Mouse (Mus musculus) adrenal gland, postnatal 4 days (tissue): Measurements from ENCODE around the gene Hoxd10. TPM values are rescaled to one million over a fixed set of nuclear protein-coding genes. Genes with fewer than 3 reads are reported as not detected.

Experiments used
- DNase-seq, 2 experiments: peaks; one replicate each; pipeline ENCODE4 v3.0.0; 2021 to 2022; ENCODE audit warnings: low spot score in 2 of 2, mixed read lengths in 2 of 2
- long read RNA-seq, 2 experiments: library from polyadenylated mRNA; stranded (forward); transcript quantifications; one replicate each; pipeline ENCODE4 v2.0.0; 2021
- total RNA-seq, 2 experiments: library from RNA; stranded (reverse); gene quantifications; 2 replicates each; pipeline ENCODE4 v1.2.3; 2021

The Hoxd10 gene
- 1 to 10 TPM in 1 of 2 experiments, under 1 TPM in 1; 0.71 to 5.2 TPM for total RNA-seq
- long read RNA-seq, experiment 1 = 0 reads
- long read RNA-seq, experiment 2, partial matches to known transcripts = 0 of 4 reads
- long read RNA-seq, experiment 2, other reads (novel, unspliced or antisense) = 1 of 4 reads

DNA sequence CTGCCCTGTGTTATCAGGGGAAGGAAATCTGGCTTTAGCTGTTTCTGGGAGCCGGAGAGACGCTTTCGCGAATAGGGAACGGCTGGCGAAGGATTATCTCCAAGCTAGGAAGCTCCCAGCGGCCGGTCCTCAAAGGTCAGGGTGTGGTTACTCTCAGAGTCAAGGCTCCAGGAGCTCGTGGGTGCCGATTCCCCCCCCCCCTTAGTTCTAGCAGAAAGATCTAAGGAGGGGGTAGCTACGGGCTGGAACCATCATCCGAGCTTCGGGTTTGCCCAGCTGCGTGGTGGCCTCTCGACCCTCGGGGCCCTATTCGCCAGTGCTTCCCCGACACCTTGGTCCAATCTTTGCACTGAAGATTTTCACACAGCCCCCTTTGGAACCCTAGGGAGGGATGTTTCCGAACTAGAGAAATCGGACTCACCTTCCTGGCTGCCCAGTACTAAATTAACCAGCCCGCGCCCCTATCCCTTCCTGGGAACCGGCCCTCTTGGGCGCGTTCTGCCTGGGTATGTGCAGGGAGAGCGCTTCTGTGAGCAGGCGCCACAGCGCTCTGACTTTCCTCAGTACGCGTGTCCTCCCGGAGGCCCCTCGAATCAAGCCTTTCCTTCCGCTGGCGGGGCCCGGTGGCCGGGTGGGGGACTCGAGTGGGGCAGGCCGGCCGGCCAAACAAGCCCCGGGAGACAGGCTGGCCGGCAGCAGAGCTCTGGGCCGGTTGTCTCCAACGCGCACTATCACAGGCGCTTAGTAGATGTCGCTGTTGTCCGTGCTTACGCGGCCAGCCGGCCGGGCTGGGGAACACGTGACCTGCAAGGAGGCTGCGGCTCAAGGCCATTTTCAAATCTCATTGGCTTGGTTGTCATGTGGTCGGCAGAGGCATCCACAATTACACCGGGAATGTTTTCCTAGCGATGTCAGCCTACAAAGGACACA is at the start of gene Hoxd10:
TSS of gene Hoxd10 (plus strand) at position 903 of the 930 bp plus-strand sequence.
- no peak for DNase-seq

DNA sequence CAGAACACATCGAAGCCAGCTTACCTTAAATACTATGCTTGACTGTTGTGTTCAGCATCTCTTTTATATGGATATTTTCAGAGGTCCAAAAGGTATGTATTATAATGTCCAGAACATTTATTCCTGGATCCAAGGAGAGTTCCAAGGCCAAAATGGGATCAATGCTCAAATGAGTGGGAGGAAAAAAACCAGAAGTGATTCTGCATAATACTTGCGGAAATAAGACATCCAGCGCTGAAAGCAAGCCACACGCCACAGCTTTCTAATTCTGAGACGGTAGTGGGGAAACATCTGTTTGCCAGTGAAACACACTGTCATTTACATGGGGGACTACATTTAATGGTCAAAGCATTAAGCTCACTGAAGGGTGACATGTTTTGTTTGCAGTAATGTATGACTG is 49.3 kb upstream of the Hoxd10 start:
- no peak for DNase-seq

DNA sequence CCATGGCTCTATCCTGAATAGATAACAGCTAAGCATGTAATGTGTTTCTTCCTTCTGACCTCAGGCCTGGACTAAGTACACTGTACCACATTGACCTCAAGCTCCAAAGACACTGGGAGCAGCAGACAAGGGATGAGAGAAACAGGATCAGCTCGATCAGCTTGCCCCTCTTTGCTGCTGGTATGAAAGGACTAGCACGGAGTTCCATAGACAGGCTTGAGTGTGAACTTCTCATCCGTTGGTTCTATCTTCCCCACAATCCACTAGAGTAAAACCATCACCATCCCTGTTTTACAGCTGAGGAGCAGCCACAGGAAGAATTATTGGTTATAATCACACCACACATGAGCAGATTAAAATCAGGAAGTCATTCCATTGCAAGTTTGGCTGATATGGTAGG is 46.1 kb upstream of the Hoxd10 start:
- no peak for DNase-seq

DNA sequence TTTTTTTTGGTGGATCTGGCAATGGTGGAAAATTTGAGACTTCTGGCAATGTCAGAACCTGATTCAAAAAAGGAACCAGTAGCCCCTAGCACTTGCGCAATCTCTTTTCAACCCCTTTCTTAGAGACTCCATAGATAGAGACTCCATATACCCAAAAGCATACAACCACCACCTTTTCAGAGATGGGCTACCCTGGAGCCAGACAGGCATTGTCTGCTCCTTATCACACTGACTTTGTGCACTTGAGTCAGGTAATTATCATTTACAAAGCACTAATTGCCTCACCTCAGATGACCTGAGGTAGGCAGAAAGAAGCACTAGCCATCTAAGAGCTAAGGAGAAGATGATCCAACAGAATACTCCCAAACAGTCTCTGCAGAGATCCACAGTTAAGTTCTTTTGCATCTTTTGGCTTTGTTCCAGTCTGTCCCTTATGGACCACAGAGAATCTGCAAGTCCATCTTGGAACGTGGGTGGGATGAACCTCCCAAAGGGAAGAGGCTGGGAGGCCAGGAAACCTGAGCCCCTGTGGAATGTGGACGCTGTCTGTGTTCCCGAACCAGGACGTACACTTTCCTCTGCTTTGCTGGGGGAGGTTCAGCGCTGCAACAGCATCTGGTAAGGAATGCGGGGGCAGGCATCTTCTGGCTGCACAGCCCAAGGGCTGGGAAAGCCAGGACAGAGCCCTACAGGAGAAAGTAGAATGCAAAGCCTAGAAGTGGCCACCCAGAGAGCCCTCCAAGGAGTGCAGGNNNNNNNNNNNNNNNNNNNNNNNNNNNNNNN is 44.5 kb upstream of the Hoxd10 start:
- no peak for DNase-seq

DNA sequence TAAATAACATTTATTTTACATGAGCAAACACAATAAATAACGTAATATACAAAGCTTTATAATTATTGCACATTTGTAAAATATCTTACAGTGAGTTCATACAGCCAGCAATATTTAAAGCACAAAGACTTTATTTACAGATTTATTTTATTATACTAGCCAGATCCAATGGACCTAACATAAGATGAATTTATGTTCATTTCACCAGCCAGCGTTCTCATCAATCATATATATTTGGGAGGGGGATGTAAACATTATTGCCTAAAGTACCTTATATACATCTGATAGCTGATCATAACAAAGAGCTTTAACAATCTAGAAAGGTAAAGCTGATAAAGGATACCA is 38.8 kb upstream of the Hoxd10 start:
- no peak for DNase-seq

DNA sequence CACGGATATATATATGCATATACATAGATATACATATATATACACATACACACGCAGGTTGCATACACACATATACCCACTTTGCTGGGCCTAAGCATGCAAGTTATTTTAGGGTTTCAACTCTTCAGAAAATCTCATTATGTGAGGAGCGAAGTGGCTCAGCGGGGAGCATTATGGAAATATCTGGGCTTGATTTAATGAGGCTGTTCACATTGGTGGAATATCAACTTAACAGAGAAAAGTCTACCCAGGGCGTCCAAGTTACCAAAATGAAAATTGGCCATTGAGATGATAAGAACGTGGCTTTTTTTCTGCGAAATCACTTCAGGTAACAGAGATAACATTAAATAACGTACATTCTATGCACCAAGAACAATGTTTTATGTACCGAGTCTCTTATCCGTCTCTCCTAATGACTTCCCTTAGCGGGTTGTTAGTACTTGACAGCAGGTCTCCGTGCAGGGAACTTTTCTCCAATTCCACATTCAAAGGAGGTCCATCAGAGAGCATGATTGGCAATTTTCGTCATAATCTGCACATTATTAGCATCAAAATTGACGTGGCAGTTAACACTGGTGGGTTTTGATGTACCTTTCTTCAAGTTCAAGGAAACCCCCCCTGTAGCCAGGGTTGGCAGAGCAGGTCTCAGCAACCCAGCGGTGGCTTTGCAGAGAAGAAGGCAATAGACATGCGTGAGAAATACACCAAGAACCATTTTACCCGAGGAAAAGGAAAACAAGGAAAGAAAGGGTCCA is 37.8 kb upstream of the Hoxd10 start:
- no peak for DNase-seq

DNA sequence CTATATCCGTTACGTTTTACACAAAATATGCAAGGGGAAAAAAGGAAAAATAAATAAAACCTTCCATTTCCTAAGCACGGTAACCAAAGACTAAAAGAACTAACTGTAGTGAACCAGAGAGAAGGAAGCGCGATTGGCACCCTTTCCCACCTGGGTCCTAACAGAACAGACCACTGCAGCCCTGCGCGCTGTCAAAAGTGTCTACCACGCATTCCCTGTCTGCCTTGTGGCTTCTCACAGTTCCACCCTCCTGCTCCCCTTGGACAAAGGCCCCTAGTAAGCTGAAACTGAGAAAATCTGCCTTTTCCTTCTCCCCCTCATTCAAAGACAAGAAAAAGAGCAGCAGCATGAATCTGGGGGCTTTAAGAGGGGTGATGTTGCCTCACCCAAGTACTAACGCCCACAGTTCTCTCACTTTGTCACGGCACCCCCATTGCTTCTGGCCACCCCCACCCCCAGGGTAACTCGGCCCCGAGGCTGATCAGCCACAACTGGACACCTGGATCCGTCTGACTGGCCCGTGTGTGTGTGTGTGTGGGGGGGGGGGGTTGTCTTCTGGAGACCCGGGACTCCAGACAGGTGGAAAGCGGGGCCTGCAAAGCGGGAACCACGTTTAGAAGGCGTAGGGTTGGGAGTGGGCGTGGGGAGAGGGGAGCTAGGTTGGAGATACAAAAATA is 36.8 kb upstream of the Hoxd10 start:
- DNase-seq = no peak

DNA sequence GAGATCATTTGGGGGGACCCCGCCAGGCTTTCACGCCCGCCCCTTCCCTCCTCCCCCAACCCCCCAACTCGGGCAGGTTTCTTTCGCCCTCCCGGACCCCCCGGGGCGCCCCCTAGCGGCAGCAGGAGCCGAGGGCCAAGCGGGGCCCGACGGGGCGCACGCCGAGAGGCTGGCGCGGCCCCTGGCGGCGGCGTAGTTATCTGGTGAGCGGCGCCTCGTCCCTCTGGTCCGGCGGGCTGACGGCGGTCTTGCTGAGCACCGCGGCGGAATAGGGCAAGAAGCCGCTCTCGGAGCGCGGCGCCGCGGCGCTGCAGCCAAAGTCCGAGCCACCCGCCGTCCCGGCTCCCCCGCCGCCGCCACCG is 36.3 kb upstream of the Hoxd10 start:
- DNase-seq = no peak

DNA sequence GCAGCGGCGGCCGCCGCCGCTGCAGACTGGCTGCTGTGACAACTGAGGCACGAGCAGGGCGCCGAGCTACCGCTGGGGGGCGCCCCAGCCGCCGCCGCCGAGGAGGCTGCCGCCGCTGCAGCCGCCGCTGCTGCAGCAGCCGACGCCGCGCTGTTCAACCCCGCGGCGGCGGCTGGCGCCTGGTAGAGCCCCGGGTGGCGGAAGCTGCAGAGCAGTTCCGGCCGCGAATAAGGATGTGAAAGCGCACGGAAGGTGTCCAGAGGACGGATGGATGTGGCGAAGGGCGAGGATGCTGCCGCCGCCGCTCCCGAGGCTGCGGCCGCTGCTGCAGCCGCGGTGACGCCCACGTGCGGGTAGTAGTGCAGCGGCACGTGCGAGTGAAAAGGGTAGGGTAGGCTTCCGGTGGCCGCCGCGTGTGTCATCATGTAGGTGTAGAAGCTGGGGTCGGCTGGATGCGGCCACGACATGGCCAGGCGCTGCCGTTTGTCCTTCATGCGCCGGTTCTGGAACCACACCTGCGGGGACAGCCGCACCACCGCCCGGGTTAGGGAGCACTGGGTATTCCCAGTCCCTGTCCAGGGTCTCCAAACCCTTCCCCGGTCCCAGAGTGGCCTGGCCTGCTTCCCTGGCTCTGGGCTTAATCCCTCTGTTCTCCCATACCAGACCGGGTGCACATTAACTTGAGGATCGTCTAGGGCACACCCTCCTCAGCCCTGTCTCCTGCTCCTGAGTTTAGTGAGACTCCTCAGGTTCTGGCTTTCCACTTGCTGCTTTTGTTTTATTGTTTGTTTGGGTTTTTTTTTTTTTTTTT is 35.7 kb upstream of the Hoxd10 start:
- DNase-seq = no peak

DNA sequence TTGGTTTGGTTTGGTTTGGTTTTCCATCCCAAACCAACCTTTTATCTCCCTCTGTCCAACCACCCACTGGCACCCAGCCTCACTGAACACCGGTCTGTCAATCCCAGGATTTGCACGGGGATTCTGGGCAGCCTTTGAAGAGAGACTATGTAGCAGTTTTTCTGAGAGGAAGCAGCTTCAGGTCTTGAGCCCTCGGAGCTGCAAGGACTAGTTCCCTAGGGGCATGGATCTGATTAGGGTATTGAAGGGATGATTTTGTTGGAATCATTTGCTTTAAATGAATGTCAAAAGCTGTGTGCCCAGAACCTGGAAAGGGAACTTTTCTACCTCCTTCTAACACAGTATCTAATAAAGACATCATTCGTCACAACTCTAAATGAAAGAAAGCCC is 35.1 kb upstream of the Hoxd10 start:
- no peak for DNase-seq

DNA sequence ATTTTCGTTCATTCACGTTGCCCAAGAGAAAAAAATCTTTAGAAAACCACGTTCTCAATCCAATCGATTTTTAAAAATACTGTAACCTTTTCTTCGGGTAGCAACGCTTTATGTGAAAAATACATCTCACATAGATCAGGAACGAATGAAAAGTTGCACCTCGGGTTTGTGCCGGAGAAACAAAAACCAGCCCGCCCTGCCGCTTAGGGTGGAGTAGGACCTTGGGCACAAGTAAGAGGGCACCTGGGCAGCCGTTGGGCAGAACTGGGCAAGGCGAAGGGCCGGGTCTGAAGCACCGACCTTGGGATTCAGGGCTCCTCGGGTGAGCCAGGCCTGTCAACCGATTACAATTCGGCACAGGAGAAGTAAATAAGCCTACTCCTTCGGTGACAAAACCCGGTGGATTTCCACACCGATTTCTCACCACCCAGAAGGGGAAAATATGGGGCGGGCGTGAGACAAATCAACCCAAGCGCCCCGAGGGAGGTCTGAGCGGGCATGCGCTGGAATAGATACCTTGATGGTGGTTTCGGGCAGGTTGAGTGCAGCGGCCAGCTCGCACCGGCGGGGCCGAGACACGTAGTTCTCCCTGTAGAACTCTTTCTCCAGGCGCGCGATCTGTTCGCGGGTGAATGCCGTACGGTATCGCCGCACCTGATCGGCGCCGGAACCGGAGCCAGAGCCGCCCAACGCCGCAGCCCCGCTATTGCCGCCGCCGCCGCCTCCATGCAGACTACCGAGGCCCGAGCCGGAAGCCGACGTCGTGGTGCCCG is 34.3 kb upstream of the Hoxd10 start:
- no peak for DNase-seq

DNA sequence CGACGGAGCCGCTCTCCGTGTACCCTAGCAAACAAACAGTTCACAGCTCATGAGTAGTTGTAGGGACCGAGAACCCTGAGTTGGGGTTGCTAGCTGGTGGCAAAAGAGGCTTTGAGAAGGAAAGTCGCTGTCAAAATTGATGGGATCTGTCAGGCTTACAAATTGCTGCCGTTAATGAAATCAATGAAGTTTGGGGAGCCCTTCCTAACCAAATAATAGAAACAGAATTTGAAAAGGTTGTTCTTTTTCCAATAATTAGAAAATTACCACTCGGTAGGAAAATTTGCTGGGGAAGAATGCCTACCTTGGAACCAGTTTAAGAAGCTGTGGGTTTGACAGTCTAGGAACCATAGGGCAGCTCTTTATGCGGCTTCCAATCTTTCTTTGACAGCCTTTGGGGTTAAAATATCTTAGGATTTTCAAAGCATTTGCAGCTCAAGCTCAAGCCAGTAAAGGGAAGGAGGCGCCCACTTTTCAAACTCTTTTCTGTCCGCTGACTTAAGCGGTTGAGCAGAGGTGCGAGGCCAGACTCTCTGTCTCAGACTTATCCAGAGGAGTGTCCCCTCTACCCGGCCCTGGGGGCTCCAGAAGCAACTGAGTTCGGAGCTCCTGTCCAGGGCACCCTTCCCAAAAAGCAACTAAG is 33.6 kb upstream of the Hoxd10 start:
- no peak for DNase-seq

DNA sequence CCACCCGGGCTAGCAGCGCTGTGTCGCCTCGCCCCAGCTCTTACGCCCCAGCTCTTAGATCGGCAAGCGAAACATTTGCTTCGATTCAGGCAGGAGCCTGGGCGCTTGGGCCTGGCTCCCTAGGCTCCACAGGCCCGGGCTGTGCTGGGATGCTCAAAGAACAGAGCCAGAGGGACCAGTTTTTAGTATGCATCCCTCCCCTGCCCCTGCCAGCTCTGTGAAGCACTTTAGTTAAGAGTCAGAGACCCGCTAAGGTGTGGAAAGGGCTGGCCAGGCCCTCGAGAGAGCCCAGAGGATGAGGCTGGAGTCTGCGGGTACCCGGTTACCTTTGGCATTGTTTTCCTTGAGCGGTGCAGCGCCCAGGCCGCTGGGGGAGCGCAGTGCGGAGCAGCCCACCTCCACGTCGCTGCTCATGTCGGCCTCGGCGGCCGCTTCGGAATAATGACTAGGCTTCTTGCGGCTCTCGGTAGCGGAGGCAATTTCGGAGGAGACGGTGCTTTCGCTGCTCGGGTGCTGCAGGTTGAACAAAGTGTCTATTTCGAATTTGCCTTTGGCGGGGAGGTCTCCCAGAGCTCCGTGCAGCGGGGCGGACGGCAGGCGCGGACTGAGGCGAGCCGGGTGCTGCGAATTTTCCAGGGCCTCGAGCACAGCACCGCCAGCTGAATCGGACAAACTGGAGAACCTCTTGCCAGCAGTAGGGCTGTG is 32.9 kb upstream of the Hoxd10 start:
- DNase-seq = no peak

DNA sequence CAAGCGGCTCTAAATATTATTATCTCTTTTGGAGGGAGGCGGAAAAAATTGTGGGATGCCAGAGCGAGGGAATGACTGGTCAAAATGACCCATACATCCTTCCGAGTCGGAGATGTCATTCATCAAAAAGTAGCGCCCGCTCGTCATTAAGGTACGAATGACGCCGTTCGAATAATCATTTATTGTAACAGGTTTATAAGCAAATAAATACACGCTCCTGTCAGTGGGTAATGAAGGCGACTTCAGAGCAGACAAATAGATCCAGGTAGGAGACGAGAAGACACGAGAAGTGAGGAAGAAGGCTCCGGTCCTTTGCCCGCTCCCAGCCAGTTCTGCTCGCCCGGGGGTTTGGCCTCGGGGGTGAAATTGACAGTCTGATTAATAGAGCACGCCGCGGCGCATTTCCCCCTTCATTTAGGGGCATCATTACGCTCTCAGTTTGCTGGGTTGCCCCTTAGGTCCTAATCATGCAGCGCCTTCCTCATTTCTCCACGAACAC is 32.2 kb upstream of the Hoxd10 start, which contains the start of gene Evx2:
TSS of gene Evx2 (minus strand) at position 51 of the 499 bp plus-strand sequence.
- no peak for DNase-seq

DNA sequence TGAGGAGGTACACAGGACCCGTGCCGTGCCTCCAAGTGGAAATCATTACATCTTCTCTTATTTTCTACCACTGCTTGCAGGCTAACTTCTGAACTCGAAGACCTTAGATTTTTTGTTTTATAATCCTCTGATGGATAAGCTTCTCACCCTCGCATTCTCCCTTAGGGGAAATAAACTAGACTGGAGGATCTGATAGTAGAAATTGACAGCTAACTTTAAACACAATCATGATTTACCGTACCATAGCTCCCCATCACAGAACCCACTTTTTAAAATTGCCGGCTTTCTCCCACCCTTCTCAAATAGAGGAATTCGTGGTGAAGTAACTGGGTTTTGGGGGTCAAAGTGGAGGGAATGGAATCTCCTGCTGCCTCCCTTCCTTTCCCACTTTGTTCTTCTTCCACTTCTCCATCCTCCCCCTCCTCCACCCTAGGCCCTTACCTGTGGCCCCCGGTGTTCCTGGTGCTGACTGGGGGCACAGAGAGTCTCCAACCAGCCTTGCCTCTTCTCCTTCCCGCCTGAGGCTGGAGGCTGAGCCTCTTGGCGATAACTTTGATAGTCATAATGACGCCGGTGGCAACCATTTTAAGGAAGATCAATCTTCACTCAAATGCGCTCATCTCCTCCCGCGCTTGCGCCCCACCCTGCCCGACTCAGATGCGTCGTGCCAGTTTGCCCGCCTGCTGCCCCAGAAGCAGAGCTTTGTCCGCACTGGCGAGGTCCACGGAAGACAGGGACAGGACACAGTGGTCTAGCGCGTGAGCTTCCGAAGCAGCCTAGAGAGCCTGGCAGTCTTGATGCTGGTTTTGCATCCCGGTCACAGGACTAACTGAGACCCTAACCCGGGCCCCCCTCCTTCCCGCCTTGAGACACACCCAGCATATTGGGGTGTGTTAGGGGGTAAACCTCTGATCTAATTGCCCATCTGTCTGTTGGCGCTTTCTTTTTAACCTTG is 31.0 kb upstream of the Hoxd10 start:
- DNase-seq = no peak

DNA sequence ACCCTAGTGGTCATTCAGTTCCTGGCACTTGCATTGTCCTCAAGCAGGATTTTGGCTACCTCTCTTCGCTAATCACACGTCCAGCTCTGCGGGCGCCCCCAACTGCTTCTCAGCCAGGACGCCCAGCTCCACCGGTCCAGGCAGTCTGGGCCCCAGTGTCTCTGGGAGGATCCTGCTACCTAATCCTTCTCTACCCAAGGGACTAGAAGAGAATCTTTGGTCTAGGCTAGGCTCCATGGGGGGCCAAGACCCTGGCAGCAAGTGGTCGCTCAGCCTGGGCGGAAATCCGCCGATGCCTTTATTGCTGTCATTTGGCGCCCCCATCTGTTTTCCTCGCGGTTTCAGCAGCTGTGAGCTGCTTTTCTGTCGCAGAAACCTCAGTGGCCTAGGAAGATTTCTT is 30.0 kb upstream of the Hoxd10 start:
- DNase-seq = no peak
